Mouse (Mus musculus) midbrain, embryonic 14.5 days (tissue): ENCODE measurements around the gene Bcam. TPM values are rescaled to one million over a fixed set of nuclear protein-coding genes. Genes with fewer than 3 reads are reported as not detected.

ENCODE experiments used
- ATAC-seq: fragments of 200-750 bp; cut with Nextera tagmentation; 2 replicates; pipeline ENCODE4 v1.8.0; 2017; ENCODE audit warnings: moderate number of reproducible peaks, moderate library complexity; ENCODE audit not compliant: low FRiP score, low TSS enrichment
- DNase-seq: peaks from one replicate; pipeline ENCODE4 v3.0.0-alpha.2; 2015
- H3K27ac ChIP-seq: fragments of 300-500 bp; sonication (generic); replicated peaks from 2 replicates; pipeline ENCODE4 v1.5.1; 2014; ENCODE audit warnings: mild to moderate bottlenecking, low read depth, low read length, moderate library complexity
- H3K27me3 ChIP-seq: fragments of 300-500 bp; sonication (generic); 2 replicates; pipeline ENCODE4 v1.6.1; 2014; ENCODE audit warnings: low read length, control low read depth, mixed read lengths; ENCODE audit not compliant: control insufficient read depth, insufficient read depth
- H3K36me3 ChIP-seq: fragments of 300-500 bp; sonication (generic); 2 replicates; pipeline ENCODE4 v1.6.1; 2014; ENCODE audit warnings: low read length, control low read depth; ENCODE audit not compliant: control insufficient read depth, insufficient read depth
- H3K4me1 ChIP-seq: fragments of 300-500 bp; sonication (generic); 2 replicates; pipeline ENCODE4 v1.6.1; 2014; ENCODE audit warnings: mild to moderate bottlenecking, antibody characterized with exemption, low read length, control low read depth; ENCODE audit not compliant: control insufficient read depth, insufficient read depth
- H3K4me2 ChIP-seq: fragments of 300-500 bp; sonication (generic); 2 replicates; pipeline ENCODE4 v1.6.1; 2014; ENCODE audit warnings: mild to moderate bottlenecking, low read length, moderate library complexity
- H3K4me3 ChIP-seq: fragments of 300-500 bp; sonication (generic); replicated peaks from 2 replicates; pipeline ENCODE4 v1.5.1; 2014; ENCODE audit warnings: low read depth, low read length
- H3K9ac ChIP-seq: fragments of 300-500 bp; sonication (generic); replicated peaks from 2 replicates; pipeline ENCODE4 v1.6.1; 2014; ENCODE audit warnings: mild to moderate bottlenecking, low read length, moderate library complexity
- H3K9me3 ChIP-seq: fragments of 300-500 bp; sonication (generic); 2 replicates; pipeline ENCODE4 v1.6.1; 2016; ENCODE audit warnings: low read length, control low read depth, mixed read lengths; ENCODE audit not compliant: control insufficient read depth
- WGBS: fragments of 180-500 bp; shearing (Covaris S2); extraction: QIAGEN DNeasy Blood & Tissue Kit; methylation state at CpG from one replicate; pipeline ENCODE4 v1.1.7; 2014; 5-methylcytosine and 5-hydroxymethylcytosine counted together
- polyA plus RNA-seq: library from polyadenylated mRNA; unstranded; fragments of >200 nt; fragmentation: Nextera tagmentation; extraction: Ambion mirVana; gene quantifications from 2 replicates; pipeline ENCODE4 v1.2.1, GENCODE M21; 2014

Gene Bcam
- polyA plus RNA-seq: 4.5 and 7.8 TPM in 2 replicates

DNA sequence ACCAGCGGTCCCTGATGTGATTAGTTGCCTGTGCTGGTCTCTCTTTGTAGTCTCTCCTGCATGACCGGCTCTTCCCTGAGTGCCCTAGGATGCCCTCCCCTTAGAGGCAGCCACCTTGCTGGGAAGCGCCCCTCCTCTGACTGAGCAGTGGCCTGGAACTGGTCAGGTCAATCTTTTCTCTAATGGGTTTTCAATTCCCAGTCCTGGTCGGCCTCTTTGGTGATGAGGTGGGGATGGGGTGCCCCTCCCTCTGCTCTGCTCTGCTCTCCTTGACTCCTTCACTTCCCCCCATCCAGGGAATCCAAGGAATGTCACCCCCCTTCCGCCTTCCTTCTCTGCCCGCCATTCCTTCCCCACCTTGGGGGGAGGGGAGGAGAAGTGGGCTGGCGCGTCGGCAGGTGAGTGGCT, at the start of gene Bcam:
Bcam (minus strand) TSS at position 33 of the 408 bp plus-strand sequence.
- H3K27me3 ChIP-seq: peaks cover 34% of the 10 kb centered on the region; the same call in 1 of the 2 replicates
- H3K27ac ChIP-seq: no peak within 1 kb of the TSS
- ATAC-seq (peak; percentile 18; the same call in 1 of the 2 replicates), DNase-seq (no peak)
- H3K4me2 ChIP-seq: peak within 1 kb of the TSS; percentile 61
- no peaks in the 10 kb centered on the region for H3K36me3 ChIP-seq
- 1% methylated on average over 9 of the region's 9 CpGs for WGBS
- peaks cover 14% of the 10 kb centered on the region for H3K4me1 ChIP-seq
- no peaks in the 10 kb centered on the region for H3K9me3 ChIP-seq
- H3K4me3 ChIP-seq: peak within 1 kb of the TSS; percentile 36
- peak within 1 kb of the TSS; percentile 44 for H3K9ac ChIP-seq

DNA sequence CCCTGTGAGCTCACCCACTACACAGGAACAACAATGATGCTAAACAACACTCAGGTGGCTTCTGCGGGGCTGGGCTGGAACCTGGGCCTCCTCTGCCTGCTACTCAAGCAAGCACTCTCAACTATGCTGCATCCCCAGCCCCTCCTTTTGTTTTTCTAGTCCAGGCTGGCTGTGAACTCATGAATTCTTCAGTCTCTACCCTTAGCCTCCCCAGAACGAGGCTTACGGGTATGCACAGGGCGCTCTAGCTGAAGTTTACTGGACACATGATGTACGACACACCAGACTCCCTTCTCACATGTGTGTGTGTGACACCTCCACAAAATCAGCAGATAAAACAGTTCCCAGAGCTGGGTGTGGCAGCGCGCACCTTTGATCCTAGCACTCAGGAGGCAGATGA, 48.1 kb upstream of the Bcam start:
- Histone ChIP-seq H3K4me1 (peaks cover 12% of the 10 kb centered on the region), H3K9ac (no peak overlapping the region), H3K27me3 (peaks cover 30% of the 10 kb centered on the region), H3K27ac (no peak overlapping the region), H3K36me3 (no peaks in the 10 kb centered on the region), H3K4me3 (no peak overlapping the region), H3K9me3 (no peaks in the 10 kb centered on the region), H3K4me2 (no peak overlapping the region)
- WGBS: 90% methylated on average over 7 of the region's 7 CpGs
- DNase-seq (no peak), ATAC-seq (no peak)

DNA sequence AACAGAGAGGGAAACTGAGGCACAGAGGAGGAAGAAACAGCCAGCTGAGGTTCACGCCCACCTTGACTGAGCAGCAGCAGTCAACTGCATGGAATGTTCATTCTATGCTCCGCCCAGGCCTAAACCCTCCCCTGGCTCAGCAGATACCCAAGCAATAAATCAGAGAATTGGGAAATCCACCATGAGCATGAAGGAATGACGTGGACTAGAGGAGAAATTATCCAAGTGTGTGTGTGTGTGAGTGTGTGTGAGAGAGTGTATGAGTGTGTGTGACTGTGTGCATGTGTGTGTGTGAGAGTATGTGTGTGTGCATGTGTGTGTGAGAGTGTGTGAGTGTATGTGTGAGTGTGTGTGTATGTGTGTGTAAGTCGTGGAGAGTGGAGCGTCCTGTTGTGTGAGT, 47.6 kb upstream of the Bcam start:
- peaks cover 25% of the 10 kb centered on the region for H3K27me3 ChIP-seq
- H3K9me3 ChIP-seq: no peaks in the 10 kb centered on the region
- no peak overlapping the region for H3K4me3 ChIP-seq
- no peak overlapping the region for H3K27ac ChIP-seq
- DNase-seq (no peak), ATAC-seq (no peak)
- H3K9ac ChIP-seq: no peak overlapping the region
- H3K4me1 ChIP-seq: peaks cover 12% of the 10 kb centered on the region
- H3K36me3 ChIP-seq: no peaks in the 10 kb centered on the region
- H3K4me2 ChIP-seq: no peak overlapping the region
- 86% methylated on average over 5 of the region's 5 CpGs for WGBS

DNA sequence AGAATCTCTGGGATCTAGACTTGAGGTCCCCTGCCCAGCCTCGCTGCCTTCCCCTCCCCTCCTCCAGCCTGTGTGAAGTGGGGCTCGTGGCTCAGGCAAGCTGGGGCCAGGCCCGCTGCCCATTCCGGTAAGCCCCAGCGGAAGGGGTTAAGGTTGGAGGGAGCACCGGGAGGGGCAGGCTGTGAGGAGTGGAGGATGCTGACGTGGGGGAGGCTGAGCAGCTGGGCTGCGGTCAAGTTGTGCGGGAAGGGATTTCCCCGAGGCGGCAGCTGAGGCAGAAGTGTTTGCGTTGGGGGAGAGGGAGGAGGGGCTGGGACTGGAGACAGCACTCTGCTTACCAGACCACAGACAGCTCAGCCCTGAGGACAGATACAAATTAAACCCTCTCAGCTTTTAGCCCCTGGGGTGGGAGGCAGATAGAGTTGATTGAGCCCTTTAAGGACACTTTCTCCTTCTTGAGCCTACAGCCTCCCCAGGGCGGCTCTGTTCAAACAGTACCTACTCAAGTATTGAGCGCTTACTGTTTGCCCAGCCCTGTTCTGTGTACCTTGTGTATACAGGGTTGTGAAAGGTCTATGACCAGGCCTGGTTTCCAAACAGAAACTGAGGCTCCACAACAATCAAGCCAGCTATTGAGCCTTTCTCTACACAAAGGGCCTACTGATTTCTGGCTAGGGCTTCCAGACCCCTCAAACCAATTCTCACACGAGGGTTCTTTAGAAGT, 46.7 kb upstream of the Bcam start:
- Histone ChIP-seq H3K9me3 (no peaks in the 10 kb centered on the region), H3K4me2 (peak overlapping the region; percentile 54), H3K4me3 (no peak overlapping the region), H3K27me3 (peaks cover 20% of the 10 kb centered on the region), H3K4me1 (peaks cover 12% of the 10 kb centered on the region), H3K9ac (no peak overlapping the region), H3K27ac (no peak overlapping the region), H3K36me3 (no peaks in the 10 kb centered on the region)
- 6% methylated on average over 15 of the region's 15 CpGs for WGBS
- peak; percentile 53 for ATAC-seq
- peak; percentile 65 for DNase-seq

DNA sequence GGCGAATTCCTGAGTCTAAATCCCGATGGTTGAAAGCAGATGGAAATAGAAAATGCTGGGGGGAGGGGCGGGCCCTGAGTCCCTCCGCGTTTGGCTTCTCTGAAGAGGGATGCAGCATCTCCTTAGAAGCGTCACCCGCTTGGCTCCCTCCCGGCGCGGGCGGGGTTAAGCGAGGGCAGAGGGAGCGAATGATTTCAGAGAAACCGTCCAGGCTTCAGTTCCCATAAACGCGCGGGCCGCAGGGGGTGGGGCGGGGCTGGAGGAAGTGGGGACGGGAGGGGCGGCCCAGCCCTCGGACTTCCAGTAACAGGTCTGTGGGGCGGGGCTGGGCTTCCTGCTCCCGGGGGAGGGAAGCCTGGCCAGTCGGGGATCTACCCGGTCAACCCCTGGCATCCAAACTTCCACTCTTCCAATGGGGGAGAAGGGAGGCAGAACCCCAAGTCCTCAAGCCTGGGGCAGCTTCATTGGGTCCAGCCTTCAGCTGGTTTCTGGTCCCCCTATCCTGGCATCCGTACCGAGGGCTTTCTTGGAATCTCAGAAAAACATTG, 45.5 kb upstream of the Bcam start:
- peak; percentile 75 for DNase-seq
- H3K27ac ChIP-seq: no peak overlapping the region
- under 1% methylated on average over 28 of the region's 28 CpGs for WGBS

DNA sequence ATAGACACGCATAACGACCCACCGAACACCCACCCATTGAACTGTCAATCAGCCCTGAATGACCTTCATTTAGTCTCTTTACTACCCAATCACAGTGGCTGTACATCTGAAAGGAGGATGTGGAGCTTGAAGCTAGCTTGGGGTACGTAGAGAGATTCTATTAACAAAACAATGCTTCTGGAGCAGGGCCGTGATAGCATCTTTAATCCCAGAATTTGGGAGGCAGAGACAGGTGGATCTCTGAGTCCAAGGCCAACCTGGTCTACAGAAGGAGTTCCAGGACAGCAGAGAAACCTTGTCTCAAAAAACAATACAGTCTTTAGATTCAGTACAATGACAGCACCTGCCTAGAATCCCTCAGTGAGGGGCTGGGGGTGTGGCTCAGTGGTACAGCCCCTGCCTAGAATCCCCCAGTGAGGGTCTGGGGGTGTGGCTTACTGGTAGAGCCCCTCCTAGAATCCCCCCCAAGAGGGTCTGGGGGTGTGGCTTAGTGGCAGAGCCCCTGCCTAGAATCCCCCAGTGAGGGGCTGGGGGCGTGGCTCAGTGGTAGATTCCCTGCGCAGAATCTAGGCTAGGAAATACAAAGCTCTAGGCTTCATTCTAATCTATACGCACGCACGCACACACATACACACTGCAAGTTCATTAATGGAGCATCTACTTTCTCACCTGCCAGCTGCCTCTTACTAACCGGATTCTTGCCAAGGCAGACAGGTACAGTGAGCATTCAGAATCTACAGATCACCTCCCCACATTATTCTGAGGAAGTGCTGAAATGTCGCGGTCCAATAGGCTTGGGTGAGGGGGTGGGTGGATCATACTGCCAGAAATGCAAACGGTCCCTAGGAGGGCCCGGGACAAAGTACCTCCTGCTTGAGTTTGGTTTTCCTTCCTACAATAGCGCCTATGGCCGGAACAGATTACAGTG, 44.7 kb upstream of the Bcam start:
- ATAC-seq (no peak), DNase-seq (no peak)
- 21% methylated on average over 17 of the region's 17 CpGs for WGBS
- Histone ChIP-seq H3K9ac (peak overlapping the region; percentile 58; the same call in 1 of the 2 replicates), H3K36me3 (no peaks in the 10 kb centered on the region), H3K9me3 (no peaks in the 10 kb centered on the region), H3K27me3 (peaks cover 20% of the 10 kb centered on the region), H3K4me2 (peak overlapping the region; percentile 54), H3K4me1 (peaks cover 18% of the 10 kb centered on the region), H3K27ac (no peak overlapping the region), H3K4me3 (peak overlapping the region; percentile 34)

More for the DNA sequence above, 45.5 kb upstream of the Bcam start:
- Histone ChIP-seq H3K9ac (peak overlapping the region; percentile 58), H3K4me3 (peak overlapping the region; percentile 34), H3K4me1 (peaks cover 13% of the 10 kb centered on the region), H3K36me3 (no peaks in the 10 kb centered on the region), H3K4me2 (peak overlapping the region; percentile 54), H3K9me3 (no peaks in the 10 kb centered on the region), H3K27me3 (peaks cover 17% of the 10 kb centered on the region)
- peak; percentile 41 for ATAC-seq

DNA sequence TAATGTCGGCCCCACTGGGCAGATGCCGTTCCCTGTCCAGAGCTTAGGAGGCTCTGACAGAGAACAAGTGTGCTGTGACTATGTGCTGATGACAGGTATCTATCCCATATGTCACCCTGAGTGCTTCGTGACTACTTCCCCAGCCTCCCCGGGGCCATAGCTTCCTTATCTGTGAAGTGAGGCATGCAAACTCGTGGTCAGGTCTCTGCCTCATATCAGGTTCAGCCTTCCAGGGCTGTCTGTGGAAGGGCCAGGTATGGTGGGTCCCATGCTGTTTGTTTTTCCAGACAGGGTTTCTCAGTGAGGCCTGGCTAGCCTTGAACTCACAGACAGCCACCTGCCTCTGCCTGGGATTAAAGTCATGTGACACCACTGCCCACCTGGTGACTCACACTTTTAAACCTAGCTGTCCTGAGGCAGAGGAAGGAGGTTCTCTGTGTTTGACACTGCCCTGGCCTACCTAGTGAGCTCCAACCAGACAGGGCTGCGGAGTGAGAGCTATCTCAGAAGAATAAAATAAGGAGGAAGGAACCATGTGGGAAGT, 42.8 kb upstream of the Bcam start:
- H3K9me3 ChIP-seq: no peaks in the 10 kb centered on the region
- no peaks in the 10 kb centered on the region for H3K36me3 ChIP-seq
- 88% methylated on average over 6 of the region's 6 CpGs for WGBS
- no peak overlapping the region for H3K27ac ChIP-seq
- no peak overlapping the region for H3K4me3 ChIP-seq
- H3K4me2 ChIP-seq: no peak overlapping the region
- H3K4me1 ChIP-seq: peaks cover 18% of the 10 kb centered on the region
- DNase-seq (no peak), ATAC-seq (no peak)
- H3K27me3 ChIP-seq: peaks cover 38% of the 10 kb centered on the region
- H3K9ac ChIP-seq: no peak overlapping the region

DNA sequence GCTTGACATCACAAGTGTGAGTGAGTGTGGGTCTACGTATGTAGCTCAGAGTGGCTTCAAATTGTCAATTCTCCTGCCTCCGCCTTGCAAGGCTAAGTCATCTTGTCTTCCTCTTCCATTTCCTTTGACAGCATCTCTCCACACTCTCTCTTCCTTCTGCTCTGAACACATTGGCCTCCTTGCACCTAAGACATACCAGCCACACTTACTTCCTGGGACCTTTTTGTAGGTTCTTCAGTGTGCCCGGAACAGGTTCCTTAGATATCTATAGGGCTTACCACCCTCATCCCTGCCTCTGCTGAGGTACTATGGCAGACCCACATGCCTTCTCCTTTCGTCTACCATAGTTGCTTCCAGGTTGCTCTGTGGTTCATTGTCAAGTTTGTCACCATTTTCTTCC, 42.3 kb upstream of the Bcam start:
- DNase-seq: no peak
- WGBS: 88% methylated on average over 4 of the region's 4 CpGs

More for the DNA sequence above, 42.3 kb upstream of the Bcam start:
- H3K4me3 ChIP-seq: no peak overlapping the region
- H3K4me1 ChIP-seq: peaks cover 18% of the 10 kb centered on the region
- H3K27me3 ChIP-seq: peaks cover 43% of the 10 kb centered on the region
- H3K9me3 ChIP-seq: no peaks in the 10 kb centered on the region
- no peak overlapping the region for H3K9ac ChIP-seq
- H3K27ac ChIP-seq: no peak overlapping the region
- H3K4me2 ChIP-seq: no peak overlapping the region
- no peak for ATAC-seq
- no peaks in the 10 kb centered on the region for H3K36me3 ChIP-seq
